Comparison of ENCODE assay signal across 17 mouse cellular contexts in genomic region chr2:44319479-44319878, GRCm38 (mm10).
"Had no signal": no experiment of that assay in that cellular context is flagged by ENCODE, and none has a peak within 500 bp of the region (broad histone marks: within the 10 kb centered on the region; RNA-seq: fewer than 3 reads in every experiment).

No protein-coding gene starts in this region.

- H3K27me3 ChIP-seq: lung, embryonic 15.5 days; megakaryocyte, embryonic 14.5 days; midbrain, embryonic 13.5 days; midbrain, embryonic 15.5 days; neural tube, embryonic 12.5 days; stomach, embryonic 15.5 days had no signal

- H3K9me3 ChIP-seq: lung, embryonic 15.5 days; megakaryocyte, embryonic 14.5 days; midbrain, embryonic 13.5 days; midbrain, embryonic 15.5 days; neural tube, embryonic 12.5 days; stomach, embryonic 15.5 days had no signal

- H3K27ac ChIP-seq: lung, embryonic 15.5 days; macrophage; midbrain, embryonic 13.5 days; midbrain, embryonic 15.5 days; neural tube, embryonic 12.5 days; stomach, embryonic 15.5 days; stomach, postnatal 0 days had no signal

- H3K36me3 ChIP-seq: lung, embryonic 15.5 days; midbrain, embryonic 13.5 days; midbrain, embryonic 15.5 days; neural tube, embryonic 12.5 days; stomach, embryonic 15.5 days had no signal

- H3K4me3 ChIP-seq: lung, embryonic 15.5 days; megakaryocyte, embryonic 14.5 days; midbrain, embryonic 13.5 days; midbrain, embryonic 15.5 days; neural tube, embryonic 12.5 days; stomach, embryonic 15.5 days had no signal

- DNase-seq: lung, adult 2 months; lung, postnatal 14 days; lung, postnatal 36 days; right cerebral cortex, postnatal 14 days; thymus, adult 2 months; thymus, postnatal 25 days; thymus, postnatal 4 days had no signal

- H3K9ac ChIP-seq: lung, embryonic 15.5 days; midbrain, embryonic 13.5 days; midbrain, embryonic 15.5 days; neural tube, embryonic 12.5 days; stomach, embryonic 15.5 days had no signal

- ATAC-seq: lung, postnatal 0 days; midbrain, embryonic 13.5 days; midbrain, embryonic 15.5 days had no signal

- H3K4me1 ChIP-seq: megakaryocyte, embryonic 14.5 days; midbrain, embryonic 13.5 days; midbrain, embryonic 15.5 days; neural tube, embryonic 12.5 days; stomach, embryonic 15.5 days had no signal

- H3K4me2 ChIP-seq: lung, embryonic 15.5 days; midbrain, embryonic 11.5 days; midbrain, embryonic 13.5 days; midbrain, embryonic 15.5 days; neural tube, embryonic 12.5 days; stomach, embryonic 15.5 days had no signal
